Mouse (Mus musculus) olfactory bulb, adult 2 months (tissue): ENCODE measurements around the gene Gnb5. TPM values are rescaled to one million over a fixed set of nuclear protein-coding genes. Genes with fewer than 3 reads are reported as not detected.
A peak's percentile ranks its signal among the peaks of the same experiment; 100 is the strongest.

ENCODE experiments used
- H3K27ac ChIP-seq: fragments of 200-500 bp; 2 replicates; pipeline ENCODE4 v1.5.1; 2012; ENCODE audit warnings: low read depth, low read length; ENCODE audit not compliant: insufficient read depth
- H3K4me1 ChIP-seq: fragments of 200-500 bp; 2 replicates; pipeline ENCODE4 v1.6.1; 2012; ENCODE audit warnings: low read length; ENCODE audit not compliant: control insufficient read depth, insufficient read depth
- H3K4me3 ChIP-seq: fragments of 200-500 bp; 2 replicates; pipeline ENCODE4 v1.5.1; 2012; ENCODE audit warnings: mild to moderate bottlenecking, low read depth, low read length, moderate library complexity; ENCODE audit not compliant: insufficient read depth
- CTCF ChIP-seq: fragments of 200-500 bp; IDR thresholded peaks from 2 replicates; pipeline ENCODE4 v1.5.1; 2012; ENCODE audit warnings: low read depth, mild to moderate bottlenecking, low read length, moderate library complexity; ENCODE audit not compliant: insufficient read depth
- POLR2A ChIP-seq: fragments of 200-500 bp; IDR thresholded peaks from 2 replicates; pipeline ENCODE4 v1.6.1; 2012; ENCODE audit warnings: mild to moderate bottlenecking, low read depth, low read length, moderate library complexity; ENCODE audit not compliant: insufficient read depth
- WGBS: fragments of 180-500 bp; shearing (Covaris S2); methylation state at CpG from one replicate; pipeline ENCODE4 v1.1.7; 2018; 5-methylcytosine and 5-hydroxymethylcytosine counted together
- polyA plus RNA-seq: library from polyadenylated mRNA; stranded (reverse); fragments of >200 nt; gene quantifications from 2 replicates; pipeline ENCODE4 v1.2.4, GENCODE M21; 2012; ENCODE audit warnings: low replicate concordance; ENCODE audit not compliant: missing spikeins, insufficient read depth, insufficient read length

Gene Gnb5
- polyA plus RNA-seq, 1 experiment, result not detected

GRCm38 (mm10) chr9:75299342-75299741 lies 6.7 kb upstream of the Gnb5 start:
- no peak overlapping the region for H3K4me3 ChIP-seq
- 83% methylated on average over 2 of the region's 2 CpGs for WGBS
- no peak overlapping the region for H3K27ac ChIP-seq
- no peak for TF ChIP-seq CTCF
- TF ChIP-seq POLR2A, result no peak
- peaks cover 6% of the 10 kb centered on the region; the same call in 1 of the 2 replicates for H3K4me1 ChIP-seq

GRCm38 (mm10) chr9:75303033-75303432 lies 3.1 kb upstream of the Gnb5 start:
- Histone ChIP-seq H3K4me1 (peaks cover 6% of the 10 kb centered on the region; the same call in 1 of the 2 replicates), H3K27ac (no peak overlapping the region), H3K4me3 (no peak overlapping the region)
- 88% methylated on average over 2 of the region's 2 CpGs for WGBS
- TF ChIP-seq POLR2A (no peak), CTCF (no peak)

GRCm38 (mm10) chr9:75303701-75304261 lies 2.3 kb upstream of the Gnb5 start:
- 44% methylated on average over 16 of the region's 16 CpGs for WGBS
- H3K27ac ChIP-seq, result no peak overlapping the region
- peaks cover 6% of the 10 kb centered on the region; the same call in 1 of the 2 replicates for H3K4me1 ChIP-seq
- H3K4me3 ChIP-seq, result no peak overlapping the region
- TF ChIP-seq POLR2A (no peak), CTCF (no peak)

DNA sequence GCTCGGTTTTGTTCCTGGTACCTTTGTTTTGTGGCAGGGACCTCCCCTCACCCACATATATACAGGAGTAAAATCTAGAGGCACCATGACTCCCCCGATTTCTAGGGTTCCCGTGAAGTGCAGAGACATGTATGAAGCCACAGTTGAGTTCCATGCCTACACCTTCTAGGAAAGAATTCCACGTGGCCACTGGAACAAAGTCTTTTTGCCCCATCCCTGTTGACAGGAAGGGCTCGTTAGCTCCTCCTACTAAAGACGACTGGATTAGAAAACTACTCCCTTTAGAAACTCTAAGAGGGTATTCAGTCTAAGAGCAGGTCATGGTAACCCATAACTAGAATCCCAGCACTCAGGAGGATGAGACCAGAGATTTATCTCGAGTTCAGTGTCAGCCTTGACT lies 1.8 kb upstream of the Gnb5 start:
- no peak for TF ChIP-seq POLR2A
- TF ChIP-seq CTCF, result no peak
- 42% methylated on average over 7 of the region's 7 CpGs for WGBS
- Histone ChIP-seq H3K4me1 (peaks cover 6% of the 10 kb centered on the region; the same call in 1 of the 2 replicates), H3K27ac (no peak overlapping the region), H3K4me3 (no peak overlapping the region)

DNA sequence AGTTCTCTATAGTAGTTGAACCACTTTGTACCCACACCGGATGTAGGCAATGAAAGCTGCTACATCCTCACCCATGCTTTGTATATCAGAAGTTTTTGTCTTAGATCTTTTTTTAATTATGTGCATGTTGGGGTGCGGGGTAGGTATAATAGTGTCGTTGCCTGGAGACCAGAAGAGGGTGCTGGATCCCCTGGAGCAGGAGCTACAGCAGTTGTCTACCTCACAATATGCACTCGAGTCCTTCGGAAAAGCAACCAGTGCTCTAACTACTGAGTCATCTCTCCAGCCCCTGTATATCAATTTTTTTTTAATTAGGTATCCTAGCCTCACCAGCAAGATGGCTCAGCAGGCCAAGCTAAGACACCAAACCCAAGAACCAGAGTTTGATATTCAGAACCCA lies 927 bp downstream of the Gnb5 start:
- Histone ChIP-seq H3K4me3 (no peak overlapping the region), H3K27ac (no peak overlapping the region), H3K4me1 (peaks cover 3% of the 10 kb centered on the region)
- no peak for TF ChIP-seq POLR2A
- TF ChIP-seq CTCF, result no peak
- 49% methylated on average over 5 of the region's 5 CpGs for WGBS

- no peak overlapping the region for H3K27ac ChIP-seq
- H3K4me1 ChIP-seq, result peaks cover 3% of the 10 kb centered on the region
- no peak for TF ChIP-seq POLR2A
- TF ChIP-seq CTCF, result no peak
- H3K4me3 ChIP-seq, result no peak overlapping the region
- WGBS, result 72% methylated on average over 5 of the region's 5 CpGs
These were observed 2.5 kb downstream of the Gnb5 start for GRCm38 (mm10) chr9:75308621-75309020.

GRCm38 (mm10) chr9:75312008-75312407 lies 5.9 kb downstream of the Gnb5 start:
- no peak for TF ChIP-seq POLR2A
- peak; percentile 42; the same call in 1 of the 2 replicates for TF ChIP-seq CTCF
- H3K27ac ChIP-seq, result no peak overlapping the region
- WGBS, result 26% methylated on average over 4 of the region's 4 CpGs

DNA sequence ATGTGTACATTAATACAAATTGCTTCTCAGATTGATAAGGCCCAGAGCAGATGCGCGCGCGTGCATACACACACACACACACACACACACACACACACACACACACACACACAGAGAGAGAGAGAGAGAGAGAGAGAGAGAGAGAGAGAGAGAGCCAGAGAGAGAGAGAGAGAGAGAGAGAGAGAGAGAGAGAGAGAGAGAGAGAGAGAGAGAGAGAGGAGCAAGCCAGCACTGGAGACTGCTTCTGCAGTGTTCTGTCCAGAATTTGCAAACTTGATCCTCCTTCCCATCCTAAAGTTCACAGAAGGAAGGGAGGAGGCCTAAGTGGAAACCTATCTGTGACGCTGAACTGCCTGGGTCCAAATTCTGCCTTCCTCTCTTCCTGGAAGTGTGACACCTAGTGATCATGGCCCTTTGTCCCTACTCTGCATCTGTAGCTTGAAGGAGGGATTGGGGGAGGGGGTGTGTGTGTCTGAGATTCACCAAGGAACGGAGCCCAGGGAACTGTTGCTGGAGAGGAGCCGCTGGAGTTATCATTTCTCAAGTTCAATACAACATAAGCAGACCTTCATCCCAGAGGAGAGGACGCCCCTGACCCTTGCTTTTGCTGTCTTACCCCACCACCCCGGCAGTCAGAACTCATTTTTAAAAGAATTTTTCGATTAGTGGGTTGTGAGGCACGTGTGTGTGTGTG lies 7.2 kb downstream of the Gnb5 start:
- Histone ChIP-seq H3K4me3 (peak overlapping the region; percentile 90), H3K4me1 (peaks cover 18% of the 10 kb centered on the region), H3K27ac (peak overlapping the region; percentile 78)
- WGBS, result 25% methylated on average over 11 of the region's 11 CpGs
- TF ChIP-seq POLR2A (no peak), CTCF (no peak)

More at GRCm38 (mm10) chr9:75312008-75312407, 5.9 kb downstream of the Gnb5 start:
- Histone ChIP-seq H3K4me3 (no peak overlapping the region), H3K4me1 (peaks cover 10% of the 10 kb centered on the region)

- WGBS, result under 1% methylated on average over 52 of the region's 52 CpGs
- Histone ChIP-seq H3K27ac (peak overlapping the region; percentile 99), H3K4me1 (peaks cover 25% of the 10 kb centered on the region), H3K4me3 (peak overlapping the region; percentile 90)
- peak; percentile 7; the same call in 1 of the 2 replicates for TF ChIP-seq CTCF
- TF ChIP-seq POLR2A, result peak; percentile 70; the same call in 1 of the 2 replicates
These were observed 7.9 kb downstream of the Gnb5 start for GRCm38 (mm10) chr9:75313832-75314516.
